Mouse (Mus musculus) heart, postnatal 0 days (tissue): Measurements from ENCODE around the gene Slc39a11.

ENCODE experiments used
- CTCF ChIP-seq: IDR thresholded peaks from 2 replicates; pipeline ENCODE4 v1.5.1; 2016; ENCODE audit warnings: antibody characterized with exemption, control low read depth, low read depth
- EP300 ChIP-seq: IDR thresholded peaks from 2 replicates; pipeline ENCODE4 v1.6.1; 2016; ENCODE audit warnings: antibody characterized with exemption, low read depth

DNA sequence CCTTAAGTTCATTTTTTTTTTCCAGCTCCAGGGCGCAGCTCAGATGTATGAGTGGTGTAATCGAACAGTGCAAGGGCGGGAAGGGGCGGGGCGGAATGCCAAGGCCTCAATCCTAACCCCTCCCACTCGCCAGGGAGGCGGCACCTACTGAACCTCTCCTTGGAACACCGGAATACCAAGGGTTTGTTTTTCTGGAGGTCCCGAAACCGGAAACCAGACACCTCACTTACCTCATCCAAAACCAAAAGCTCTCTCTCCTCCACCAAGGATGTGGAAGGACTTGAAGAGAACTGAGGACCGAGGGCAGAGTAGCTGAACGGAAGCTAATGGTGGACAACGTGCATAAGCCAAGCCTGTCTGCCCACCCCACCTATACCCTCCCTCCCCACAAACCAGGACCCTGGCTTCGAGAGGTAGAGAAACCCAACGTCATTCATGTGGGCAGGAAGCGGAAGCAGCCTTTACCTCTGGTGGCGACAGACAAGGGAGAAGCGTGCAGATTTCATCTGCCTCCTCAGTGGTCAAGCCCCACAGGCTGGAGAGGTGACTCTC is 441.3 kb downstream of the Slc39a11 start:
- TF ChIP-seq CTCF (no peak), EP300 (no peak)
